In the genomic region with DNA sequence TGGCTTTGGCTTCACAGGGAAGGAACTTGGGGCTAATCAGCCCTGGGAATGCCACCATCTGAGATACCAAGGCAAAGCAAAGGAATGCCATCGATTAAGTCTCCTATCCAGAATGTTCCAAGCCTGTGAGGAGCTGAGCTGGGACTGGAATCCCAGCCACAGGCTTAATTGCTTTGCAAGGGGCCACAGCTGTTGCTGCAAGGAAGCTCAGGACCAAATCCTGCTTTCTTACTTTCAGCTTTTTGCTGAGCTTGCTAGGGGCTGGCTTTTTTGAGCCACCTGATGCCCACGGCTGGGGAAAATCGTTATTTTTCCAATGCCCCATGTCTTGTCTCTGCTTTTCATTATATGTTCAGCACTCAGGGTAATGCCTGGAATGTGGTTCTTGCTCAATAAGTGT, we compare ENCODE assay signal across 15 mouse cellular contexts. TPM values are rescaled to one million over a fixed set of nuclear protein-coding genes. Genes with fewer than 3 reads are reported as not detected.
"Had no signal": no experiment of that assay in that cellular context is flagged by ENCODE, and none has a peak within 500 bp of the region (broad histone marks: within the 10 kb centered on the region; RNA-seq: fewer than 3 reads in every experiment).

No protein-coding gene starts in this region.

- H3K4me2 ChIP-seq: liver, embryonic 13.5 days; lung, embryonic 15.5 days; midbrain, embryonic 12.5 days; stomach, embryonic 15.5 days had no signal

- H3K4me1 ChIP-seq: liver, embryonic 13.5 days; lung, embryonic 15.5 days; midbrain, embryonic 12.5 days; stomach, embryonic 15.5 days had no signal

- H3K36me3 ChIP-seq: liver, embryonic 13.5 days; lung, embryonic 15.5 days; midbrain, embryonic 12.5 days; stomach, embryonic 15.5 days had no signal

- H3K27ac ChIP-seq: layer of hippocampus, adult 2 months; liver, embryonic 13.5 days; lung, embryonic 15.5 days; midbrain, embryonic 12.5 days; stomach, embryonic 15.5 days had no signal

- ATAC-seq: liver, postnatal 0 days; midbrain, embryonic 16.5 days had no signal

- H3K4me3 ChIP-seq: layer of hippocampus, adult 2 months; liver, embryonic 13.5 days; lung, embryonic 15.5 days; midbrain, embryonic 12.5 days; stomach, embryonic 15.5 days had no signal

- H3K9ac ChIP-seq: liver, embryonic 13.5 days; liver, postnatal 0 days; lung, embryonic 15.5 days; midbrain, embryonic 12.5 days; stomach, embryonic 15.5 days had no signal

- DNase-seq: kidney, adult 18-20 months; kidney, postnatal 10 days; kidney, postnatal 4 days; left cerebral cortex, postnatal 4 days; liver; liver, embryonic 13.5 days; liver, postnatal 0 days; right cerebral cortex, postnatal 14 days; thymus, postnatal 36 days had no signal

- H3K9me3 ChIP-seq: liver, embryonic 13.5 days; lung, embryonic 15.5 days; midbrain, embryonic 12.5 days; stomach, embryonic 15.5 days had no signal

- H3K27me3 ChIP-seq: liver, embryonic 13.5 days; lung, embryonic 15.5 days; midbrain, embryonic 12.5 days; stomach, embryonic 15.5 days had no signal

RNA-seq across cellular contexts. Expression of gene Spag17, which starts 30.6 kb away (rescaled TPM):
- polyA plus RNA-seq: spleen, adult 2 months had no signal
